Mouse (Mus musculus): ENCODE measurements around the gene Stk11ip.
A peak's percentile ranks its signal among the peaks of the same experiment; 100 is the strongest.

Gene Stk11ip

DNA sequence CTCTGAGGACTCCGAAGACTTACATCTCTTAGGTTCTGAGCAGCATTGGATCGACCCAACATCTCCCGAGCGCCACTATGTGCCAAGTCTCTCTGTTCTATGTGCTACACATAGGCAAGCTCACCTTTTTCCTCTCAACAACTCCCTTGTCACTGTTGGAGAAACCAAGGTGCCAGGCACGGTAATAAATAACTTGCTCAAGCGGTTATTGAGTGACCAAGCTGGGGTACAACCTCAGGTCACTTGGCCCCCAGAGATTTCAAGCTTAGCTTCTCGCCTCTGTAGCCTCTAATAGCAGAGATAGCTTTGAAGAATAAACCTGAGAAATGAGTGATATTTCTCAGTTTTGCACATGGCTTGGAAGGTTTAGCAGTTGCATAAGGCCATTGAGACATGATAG lies 20.2 kb downstream of the Stk11ip start:
- DNase-seq (ENCODE audit: low spot score in 2 of 2), result no peak

DNA sequence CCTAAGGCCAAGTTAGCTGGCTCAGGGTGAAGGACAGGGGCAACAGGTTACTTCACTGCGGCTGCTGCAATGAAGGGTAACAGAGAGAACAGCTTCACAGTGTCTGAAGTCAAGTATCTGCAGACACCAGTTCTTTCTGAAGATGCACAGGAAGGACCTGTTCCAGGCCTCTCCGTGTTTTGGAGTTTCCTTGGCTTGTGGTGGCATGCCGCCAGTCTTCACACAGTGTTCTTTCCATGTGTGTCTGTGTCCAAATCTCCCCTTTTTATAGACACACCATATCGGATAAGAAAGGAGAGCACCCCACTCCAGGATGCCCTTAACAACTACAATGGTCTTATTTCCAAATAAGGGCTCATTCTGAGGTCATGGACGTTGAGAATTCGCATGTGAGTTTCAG lies 23.0 kb downstream of the Stk11ip start:
- DNase-seq (ENCODE audit: low spot score in 2 of 2), result no peak

DNA sequence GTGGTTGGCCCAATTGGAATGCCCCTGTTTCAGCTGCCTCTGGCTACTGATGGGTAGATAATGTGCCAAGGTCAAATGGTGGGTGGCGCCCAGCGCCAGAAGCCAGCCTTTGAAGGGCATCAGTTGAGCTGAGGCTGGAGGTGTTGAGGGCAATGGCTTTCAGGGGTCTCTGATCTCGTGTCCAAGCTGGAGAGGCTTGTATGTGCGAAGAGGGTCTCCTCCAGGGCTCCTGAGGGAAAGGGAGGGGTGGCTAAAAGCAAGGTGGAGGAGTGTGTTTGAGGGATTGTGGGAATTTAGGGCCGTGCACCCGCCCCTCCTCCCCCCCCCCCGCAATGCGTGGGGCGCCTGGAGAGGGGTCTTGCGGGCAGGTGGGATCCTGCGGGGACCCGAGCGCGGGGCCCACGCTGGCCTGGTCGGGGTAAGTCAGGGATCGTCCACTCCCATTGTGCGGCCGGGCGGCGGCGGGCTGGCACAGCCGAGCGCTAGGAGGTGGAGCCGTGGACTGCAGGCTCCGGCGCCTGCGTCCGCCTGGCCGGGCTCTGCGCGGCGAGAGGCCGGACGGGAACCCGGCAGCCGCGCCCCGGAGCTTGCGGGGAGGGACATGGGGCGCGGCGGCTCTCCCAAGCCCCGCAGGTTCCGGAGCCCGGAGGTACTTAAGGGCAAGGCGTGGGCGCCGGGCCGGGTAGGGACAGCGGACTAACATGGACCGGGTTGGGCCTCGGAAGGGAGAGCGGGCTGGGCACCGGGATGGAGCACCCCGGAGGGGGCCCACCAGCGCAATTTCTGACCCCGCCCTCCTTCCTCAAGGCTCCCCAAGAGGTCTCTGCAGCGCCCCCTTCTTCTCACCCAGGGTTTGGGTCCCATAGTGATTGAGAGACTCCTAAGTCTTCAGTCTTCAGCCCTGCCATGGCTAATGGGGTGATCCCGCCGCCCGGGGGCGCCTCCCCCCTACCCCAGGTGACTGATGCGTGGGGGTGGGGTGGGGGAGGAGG lies 24.9 kb downstream of the Stk11ip start, which contains the start of gene Slc4a3:
Slc4a3 (plus strand) TSS at position 302 of the 992 bp plus-strand sequence.
- DNase-seq (ENCODE audit: low spot score in 2 of 2), result peak; percentile 55 to 66

DNA sequence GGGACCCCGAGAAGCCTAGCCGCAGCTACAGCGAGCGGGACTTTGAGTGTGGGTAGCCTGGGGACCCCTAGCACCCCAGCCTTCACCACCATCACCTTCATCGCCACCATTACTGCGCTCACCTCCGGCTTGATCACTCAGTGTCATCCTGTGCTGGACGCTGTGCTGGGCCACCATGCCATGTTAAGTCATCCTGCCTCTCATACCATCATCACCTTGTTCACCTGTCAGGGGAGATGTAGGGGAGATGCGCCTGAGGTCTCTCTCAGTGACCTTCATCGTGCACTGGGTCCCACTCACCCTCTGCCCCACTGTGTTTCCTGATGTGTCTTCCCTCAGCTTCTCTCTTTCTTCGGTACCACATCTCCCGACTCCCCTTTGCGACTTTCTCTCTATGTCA lies 26.0 kb downstream of the Stk11ip start:
- no peak for DNase-seq (ENCODE audit: low spot score in 2 of 2)

DNA sequence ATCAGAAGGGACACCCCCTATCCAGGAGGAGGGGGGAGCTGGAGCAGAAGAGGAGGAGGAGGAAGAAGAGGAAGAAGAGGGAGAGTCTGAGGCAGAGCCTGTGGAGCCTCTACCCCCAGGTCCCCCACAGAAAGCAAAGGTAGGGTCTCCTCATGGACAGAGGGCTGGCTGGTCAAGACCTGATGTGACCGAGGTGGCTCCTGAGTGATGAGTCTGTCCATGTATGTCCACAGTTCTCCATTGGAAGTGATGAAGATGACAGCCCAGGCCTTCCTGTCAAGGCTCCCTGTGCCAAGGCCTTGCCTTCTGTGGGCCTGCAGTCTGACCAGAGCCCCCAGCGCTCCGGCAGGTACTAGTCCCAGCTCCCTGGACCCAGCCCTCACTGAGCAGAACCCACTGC lies 26.8 kb downstream of the Stk11ip start:
- no peak for DNase-seq (ENCODE audit: low spot score in 2 of 2)

DNA sequence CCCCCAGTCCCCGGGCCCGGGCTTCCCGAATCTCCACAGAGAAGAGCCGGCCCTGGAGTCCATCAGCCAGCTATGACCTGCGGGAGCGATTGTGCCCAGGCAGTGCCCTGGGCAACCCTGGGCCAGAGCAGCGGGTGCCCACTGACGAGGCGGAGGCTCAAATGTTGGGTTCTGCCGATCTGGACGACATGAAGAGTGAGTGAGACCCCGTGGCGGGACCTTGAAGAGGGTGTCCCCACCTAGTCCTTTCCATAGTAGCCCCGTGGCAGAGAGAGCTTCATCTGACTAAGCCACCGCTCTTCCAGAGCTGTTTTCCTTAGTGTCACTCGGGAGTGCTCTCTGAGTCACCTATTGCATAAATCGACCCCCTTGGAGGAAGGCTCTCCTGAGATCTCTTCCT lies 27.5 kb downstream of the Stk11ip start:
- DNase-seq (ENCODE audit: low spot score in 2 of 2), result no peak

DNA sequence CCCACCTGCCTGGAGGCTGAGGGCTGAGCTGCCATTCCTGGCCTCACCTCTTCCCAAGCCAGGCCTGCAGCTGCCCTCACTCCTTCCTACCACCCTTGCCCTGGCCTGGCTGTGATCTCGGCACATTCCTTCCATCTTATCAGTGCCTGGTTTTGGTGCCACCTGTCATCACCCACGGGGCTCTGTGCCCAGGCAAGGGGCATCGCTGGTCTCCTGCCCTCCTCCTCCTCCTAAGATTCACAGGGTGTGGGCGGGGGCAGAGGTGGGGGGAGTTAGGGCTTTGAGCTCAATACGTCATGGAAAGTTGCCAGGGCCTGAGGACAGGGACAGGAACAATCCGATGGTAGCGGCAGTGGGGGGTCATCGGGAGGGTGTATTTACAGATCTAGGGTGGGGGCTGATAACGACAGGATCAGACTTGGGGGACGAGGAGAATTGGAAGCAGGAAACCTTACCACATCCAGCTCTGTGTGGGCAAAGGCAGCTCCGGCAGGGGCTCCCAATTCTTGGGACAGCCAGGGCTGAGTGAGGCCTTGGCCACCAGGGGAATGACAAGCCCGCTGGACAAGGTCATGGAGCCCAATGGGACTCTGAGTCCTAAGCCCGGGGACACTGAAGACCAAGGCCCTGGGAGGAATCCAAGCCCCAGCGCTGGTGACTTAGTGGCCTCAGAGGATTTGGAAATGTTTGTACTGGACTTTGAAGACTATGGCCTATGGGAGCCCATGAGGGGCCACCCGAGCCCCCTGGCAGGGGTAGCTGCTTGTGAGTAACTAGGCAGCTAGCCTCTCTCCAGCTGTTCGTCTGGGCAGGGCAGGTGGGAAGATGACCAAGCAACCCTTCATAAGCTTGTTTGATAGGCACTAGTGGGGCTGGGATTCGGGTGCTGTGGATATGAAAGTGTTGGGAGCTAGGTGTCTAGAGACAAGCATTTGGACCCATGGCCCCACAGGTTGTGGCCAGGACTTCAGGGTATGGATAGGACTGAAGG lies 28.3 kb downstream of the Stk11ip start:
- peak; percentile 69 to 82 for DNase-seq (ENCODE audit: low spot score in 2 of 2)

DNA sequence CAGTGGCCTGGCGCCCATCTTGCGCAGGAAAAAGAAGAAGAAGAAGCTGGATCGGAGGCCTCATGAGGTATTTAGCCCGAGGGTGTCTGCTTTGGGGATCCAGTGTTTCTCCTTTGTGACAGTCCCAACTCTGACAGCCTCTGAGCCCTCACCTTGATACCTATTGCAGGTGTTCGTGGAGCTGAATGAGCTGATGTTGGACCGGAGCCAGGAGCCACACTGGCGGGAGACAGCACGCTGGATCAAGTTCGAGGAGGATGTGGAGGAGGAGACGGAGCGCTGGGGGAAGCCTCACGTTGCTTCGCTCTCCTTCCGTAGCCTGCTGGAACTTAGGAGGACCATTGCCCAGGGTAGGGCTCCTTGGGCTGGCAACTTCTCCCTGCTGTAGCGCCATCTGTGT lies 29.3 kb downstream of the Stk11ip start:
- DNase-seq (ENCODE audit: low spot score in 2 of 2), result no peak

DNA sequence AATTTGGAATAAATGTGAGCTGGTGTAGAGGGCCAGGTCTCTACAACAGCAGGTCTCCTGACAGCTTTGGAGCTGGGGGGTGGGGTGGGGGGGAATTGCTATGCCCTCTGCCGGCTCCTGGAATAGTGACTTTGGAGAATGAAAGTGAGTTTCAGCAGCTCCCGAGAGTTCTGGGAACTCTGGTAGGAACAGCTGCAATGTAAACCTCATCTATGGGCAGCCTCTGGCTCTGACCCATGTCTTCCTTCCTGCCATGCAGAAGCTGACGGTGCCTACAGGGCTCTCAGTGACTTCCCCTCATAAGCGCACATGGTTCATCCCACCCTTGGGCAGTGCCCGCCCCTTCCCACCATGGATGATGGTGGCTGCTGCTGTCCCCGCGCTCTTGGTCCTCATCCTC lies 34.4 kb downstream of the Stk11ip start:
- DNase-seq (ENCODE audit: low spot score in 2 of 2), result no peak

DNA sequence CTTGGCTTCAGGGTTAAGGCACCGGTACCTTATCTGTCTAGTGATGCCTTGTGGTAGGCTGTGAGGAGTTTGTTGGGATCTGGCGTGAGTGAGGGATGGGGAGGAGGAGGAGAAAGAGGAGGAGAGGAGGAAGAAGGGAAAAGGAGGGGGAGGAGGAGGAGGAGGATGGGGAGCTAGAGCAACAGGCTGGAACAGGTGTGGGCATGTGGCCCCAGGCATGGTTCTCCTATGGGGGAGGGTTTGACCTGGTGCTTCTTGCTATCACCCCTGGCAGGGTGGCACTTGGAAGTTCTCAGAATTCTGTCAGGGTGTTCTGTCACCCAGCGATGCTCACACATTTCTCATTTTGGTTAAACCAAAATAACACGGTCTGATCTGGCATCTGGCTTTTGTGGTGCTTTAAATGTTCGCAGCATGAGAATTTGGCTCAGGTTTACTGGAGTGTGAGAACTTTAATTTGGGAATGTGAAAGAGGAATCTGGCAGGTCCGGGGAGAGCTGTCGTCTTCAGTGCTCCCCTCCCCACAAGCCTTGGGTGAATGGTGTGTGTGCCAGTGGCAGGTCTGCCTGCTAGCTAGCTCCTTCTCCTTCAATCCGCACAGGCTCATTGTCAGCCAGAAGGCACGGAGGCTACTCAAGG lies 34.9 kb downstream of the Stk11ip start:
- no peak for DNase-seq (ENCODE audit: low spot score in 2 of 2)

DNA sequence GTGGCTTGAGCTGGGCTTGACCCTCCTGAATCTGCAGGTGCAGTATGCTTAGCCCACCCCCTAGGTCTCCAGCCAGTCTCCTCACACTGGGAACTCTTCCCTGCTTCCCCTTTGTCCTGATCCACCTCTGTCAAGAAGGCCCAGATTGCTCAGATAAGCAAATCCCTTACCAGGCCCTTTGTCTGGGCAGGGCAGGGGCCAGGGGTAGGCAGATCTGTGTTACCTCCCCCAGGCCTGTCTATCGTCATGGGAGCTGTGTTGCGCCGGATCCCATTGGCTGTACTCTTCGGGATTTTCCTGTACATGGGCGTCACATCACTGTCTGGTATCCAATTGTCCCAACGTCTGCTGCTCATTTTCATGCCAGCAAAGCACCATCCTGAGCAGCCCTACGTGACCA lies 35.7 kb downstream of the Stk11ip start:
- no peak for DNase-seq (ENCODE audit: low spot score in 2 of 2)

DNA sequence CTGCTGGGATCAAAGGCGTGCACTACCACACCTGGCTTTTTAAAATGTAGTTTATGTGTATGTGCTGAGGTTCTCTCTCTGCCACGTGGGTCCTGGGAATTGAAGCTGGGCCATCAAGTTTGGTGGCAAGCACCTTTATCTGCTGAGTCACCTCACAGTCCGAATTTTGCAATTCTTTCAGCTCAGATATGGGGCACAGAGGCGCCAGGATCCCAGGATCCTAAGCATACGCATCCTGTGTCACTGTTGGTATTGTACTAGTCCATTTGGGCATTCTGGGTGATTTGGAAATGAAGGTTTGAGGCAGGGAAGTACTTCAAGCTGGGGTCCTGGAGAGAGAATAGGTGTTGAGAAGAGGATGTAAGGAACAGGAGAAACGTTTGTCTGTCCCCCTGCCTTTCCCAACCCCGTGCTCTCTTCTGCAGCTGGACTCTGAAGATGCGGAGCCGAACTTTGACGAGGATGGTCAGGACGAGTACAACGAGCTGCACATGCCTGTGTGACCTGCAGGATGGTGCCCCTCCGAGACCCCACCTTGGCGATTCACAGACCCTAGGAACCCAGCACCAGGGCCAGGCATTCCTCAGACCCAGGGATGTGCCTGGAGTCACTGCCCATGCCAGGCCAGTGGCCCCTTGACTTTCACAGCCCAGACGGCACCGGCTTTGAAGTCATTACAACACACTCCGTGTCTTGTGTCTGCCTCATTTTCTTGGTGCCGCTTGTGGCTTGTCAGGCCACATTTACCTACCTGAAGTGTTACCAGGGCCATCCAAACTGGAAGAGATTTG lies 37.3 kb downstream of the Stk11ip start:
- DNase-seq (ENCODE audit: low spot score in 2 of 2), result no peak

DNA sequence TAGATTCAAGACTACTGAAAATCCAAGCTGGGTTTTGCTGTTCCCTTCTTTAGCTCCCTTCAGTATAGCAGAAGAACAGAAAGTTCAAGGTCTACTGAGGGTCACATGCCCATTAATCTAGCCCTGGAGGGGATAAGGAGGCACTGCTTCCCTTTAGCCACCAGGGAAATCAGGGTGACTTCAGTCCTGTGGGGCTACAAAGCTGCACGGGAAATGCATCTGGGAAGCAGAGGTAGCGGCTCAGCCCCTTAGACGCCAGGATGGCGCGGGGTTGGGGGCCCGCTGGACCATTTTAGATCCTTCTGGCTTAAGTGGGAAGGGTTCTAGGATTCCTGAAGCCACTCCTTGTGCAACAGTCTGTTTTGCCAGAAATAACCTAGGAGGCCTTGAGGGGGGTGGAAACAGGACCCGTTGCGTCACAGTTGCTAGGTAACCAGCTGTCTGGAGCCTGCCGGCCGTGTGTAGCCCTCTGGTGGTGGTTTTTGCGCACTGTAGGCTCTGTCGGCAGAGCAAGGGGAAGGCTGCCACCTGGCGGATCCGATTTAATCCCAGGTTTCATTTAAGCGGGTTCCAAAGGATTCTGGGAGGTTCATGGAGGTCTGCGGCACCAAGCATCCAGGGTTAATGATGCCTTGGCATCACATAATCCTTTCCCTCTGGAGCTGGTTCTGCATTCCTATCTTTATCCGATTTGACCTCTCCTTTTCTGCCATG lies 38.0 kb downstream of the Stk11ip start:
- peak; percentile 86 to 93 for DNase-seq (ENCODE audit: low spot score in 2 of 2)

DNA sequence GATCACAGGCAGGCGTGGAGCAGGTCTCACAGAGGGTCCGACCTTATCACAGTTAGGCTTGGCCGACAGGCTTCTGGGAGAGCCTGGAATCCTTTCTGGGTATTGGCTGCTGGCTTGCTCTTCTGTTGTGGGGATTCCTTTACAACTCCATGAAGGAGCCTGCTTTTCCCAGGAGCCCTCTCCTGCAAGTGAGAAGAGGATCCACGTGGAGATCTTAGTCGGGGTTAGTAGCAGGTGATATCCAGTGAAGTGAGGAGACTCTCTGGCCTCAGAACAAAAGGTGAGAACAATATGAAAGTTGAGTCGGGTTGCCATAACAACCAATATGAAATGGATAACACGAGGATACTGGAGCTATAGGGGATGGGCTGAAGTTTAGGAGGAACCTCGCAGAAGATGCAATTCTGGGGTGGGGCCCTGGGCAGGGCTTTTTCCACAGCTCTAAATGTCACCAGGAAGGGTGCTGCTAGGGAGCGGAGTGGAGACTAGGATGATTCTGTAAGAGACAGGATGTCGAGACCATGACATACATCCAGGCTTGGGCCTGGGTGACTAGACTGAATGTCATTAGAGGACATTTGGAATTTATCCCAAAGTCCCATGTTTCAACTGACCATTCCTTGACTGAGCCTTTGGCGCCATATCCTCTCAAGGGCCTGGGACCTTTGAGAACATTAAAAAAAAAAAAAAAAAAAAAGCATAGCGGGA lies 39.0 kb downstream of the Stk11ip start:
- DNase-seq (ENCODE audit: low spot score in 2 of 2), result no peak

DNA sequence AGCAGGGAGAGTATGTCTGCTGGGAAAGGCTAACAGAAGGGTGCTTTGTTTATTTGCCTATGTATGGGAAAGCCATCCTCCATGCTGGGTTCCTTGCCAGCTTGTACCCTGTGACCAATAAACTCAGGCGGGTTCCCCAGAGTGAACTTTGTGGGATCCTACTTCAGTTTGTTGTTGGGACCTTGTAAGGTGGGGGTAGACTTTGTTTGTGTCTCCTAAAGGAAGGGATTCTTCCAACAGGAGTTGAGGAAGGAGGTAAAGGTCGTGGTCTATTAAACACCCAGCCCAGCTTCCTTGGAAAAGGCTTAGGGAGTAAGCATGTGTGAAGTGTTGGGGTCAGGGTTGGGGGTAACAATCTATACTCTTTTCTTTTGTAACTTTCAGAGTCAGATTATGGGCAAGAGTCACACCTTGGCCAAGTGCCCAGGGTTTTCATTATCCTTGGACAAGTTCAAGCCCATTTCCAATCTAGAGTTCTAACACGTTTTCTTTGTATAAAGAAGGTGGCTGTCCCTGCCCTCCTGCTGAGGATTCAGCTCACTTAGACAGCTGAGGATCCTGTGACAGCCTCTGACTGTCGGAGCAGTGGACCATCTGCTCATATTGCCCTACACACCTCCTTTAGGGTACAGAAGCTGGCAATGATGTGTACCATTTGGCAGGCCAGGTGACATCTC lies 40.0 kb downstream of the Stk11ip start:
- no peak for DNase-seq (ENCODE audit: low spot score in 2 of 2)

DNA sequence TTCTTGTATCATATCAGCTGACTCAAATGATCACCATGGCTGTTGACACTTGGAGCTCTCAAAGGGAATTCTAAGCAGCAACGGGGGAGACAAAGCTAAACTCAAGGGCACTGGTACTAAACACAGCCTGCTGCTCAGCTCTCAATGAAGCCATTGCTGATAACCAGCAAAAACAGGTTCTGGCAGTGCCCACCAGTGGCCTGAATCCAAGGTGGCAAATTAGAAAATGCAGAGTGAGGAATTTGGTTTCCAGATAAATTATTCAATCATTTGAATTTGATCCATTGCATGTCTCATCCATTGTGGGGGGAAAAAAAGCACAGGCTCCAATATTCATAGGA lies 40.5 kb downstream of the Stk11ip start:
- DNase-seq (ENCODE audit: low spot score in 2 of 2), result no peak

DNA sequence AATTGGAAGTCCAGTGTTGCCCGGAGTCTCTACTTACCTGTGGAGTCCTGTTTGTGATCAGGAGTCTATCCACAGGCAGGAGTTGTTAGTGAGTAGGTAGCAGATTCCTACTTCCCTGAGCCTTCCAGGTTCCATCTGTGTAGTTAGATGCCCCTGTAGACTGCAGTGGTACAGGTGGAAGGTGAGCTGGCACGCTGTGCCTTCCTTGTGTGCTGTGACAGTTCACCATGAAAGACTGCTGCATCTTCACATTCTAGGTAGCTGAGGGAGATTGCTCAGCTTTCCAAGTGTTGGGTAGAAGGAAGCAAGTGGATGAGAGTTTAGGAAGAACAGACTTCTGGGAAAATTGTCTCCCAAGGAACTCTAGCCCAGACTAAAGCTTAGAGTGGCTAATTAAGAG lies 42.8 kb downstream of the Stk11ip start:
- DNase-seq (ENCODE audit: low spot score in 2 of 2), result no peak

DNA sequence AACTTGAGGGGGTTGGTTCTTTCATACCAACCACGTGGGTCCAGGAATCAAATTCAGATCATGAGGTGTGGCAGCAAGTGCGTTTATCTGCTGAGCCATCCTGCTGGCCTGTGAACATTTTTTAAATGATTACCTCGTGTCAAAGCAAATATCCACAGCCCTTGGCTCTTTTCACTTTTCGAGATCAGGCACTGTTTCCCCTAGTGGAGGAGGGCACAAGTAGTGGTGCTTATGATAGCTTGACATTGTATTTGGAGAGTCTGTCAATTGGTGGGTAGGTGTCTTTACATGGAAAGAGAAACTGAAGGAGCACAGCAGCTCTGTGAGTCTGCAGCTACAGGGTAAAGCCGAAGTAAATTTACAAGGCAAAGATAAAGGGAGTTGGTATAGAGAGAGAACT lies 43.6 kb downstream of the Stk11ip start:
- no peak for DNase-seq (ENCODE audit: low spot score in 2 of 2)

DNA sequence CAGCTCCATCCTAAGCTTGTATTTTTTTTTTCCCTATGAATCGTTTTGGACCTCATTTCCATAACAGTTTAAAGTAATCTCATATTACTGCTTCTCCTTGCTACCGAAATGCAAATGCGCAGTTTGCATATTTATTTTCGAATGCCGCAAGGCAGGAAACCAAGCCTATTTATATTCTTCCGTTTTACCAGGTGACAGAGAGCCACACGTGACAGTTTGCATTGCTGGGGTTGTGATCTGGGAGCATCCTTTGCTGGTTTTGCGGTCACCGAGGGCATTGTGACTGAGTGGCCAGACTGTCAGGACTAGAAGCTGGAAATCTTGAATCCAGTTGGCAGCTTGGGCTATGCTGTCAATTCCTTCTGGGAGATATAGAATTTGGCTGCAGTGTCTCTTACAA lies 44.3 kb downstream of the Stk11ip start:
- no peak for DNase-seq (ENCODE audit: low spot score in 2 of 2)
